Mouse (Mus musculus) CH12.LX (cell line): Measurements from ENCODE around the gene Syde1.

Experiments used
- CHD2 ChIP-seq: IDR thresholded peaks from 2 replicates; pipeline ENCODE4 v1.6.1; 2011; ENCODE audit warnings: low read length, improper control_type of control experiment
- CTCF ChIP-seq, 2 experiments: IDR thresholded peaks in 1 of 2; conservative IDR thresholded peaks in 1 of 2; 2 replicates each; pipeline ENCODE4 v1.5.1; 2011 to 2012; ENCODE audit warnings: low read depth in 2 of 2, low read length in 2 of 2, improper control_type of control experiment in 1 of 2, inconsistent platforms in 1 of 2, mild to moderate bottlenecking in 1 of 2, moderate library complexity in 1 of 2
- ETS1 ChIP-seq: conservative IDR thresholded peaks from 2 replicates; pipeline ENCODE4 v1.6.1; 2012; ENCODE audit warnings: low read depth, mild to moderate bottlenecking, inconsistent platforms, low read length, improper control_type of control experiment, moderate library complexity
- HCFC1 ChIP-seq: IDR thresholded peaks from 2 replicates; pipeline ENCODE4 v1.6.1; 2012; ENCODE audit warnings: low read depth, mild to moderate bottlenecking, inconsistent platforms, low read length, improper control_type of control experiment
- MAX ChIP-seq: IDR thresholded peaks from 2 replicates; pipeline ENCODE4 v1.6.1; 2011; ENCODE audit warnings: low read length, improper control_type of control experiment
- MXI1 ChIP-seq: IDR thresholded peaks from 2 replicates; pipeline ENCODE4 v1.6.1; 2011; ENCODE audit warnings: mild to moderate bottlenecking, low read depth, low read length, improper control_type of control experiment
- POLR2A ChIP-seq: IDR thresholded peaks from 2 replicates; pipeline ENCODE4 v1.6.1; 2011; ENCODE audit warnings: low read depth, mild to moderate bottlenecking, improper control_type of control experiment, low read length
- RAD21 ChIP-seq: IDR thresholded peaks from 2 replicates; pipeline ENCODE4 v1.6.1; 2011; ENCODE audit warnings: low read depth, mild to moderate bottlenecking, low read length, improper control_type of control experiment, moderate library complexity
- ZC3H11A ChIP-seq: IDR thresholded peaks from 2 replicates; pipeline ENCODE4 v1.6.1; 2012; ENCODE audit warnings: low read depth, mild to moderate bottlenecking, inconsistent platforms, low read length, improper control_type of control experiment
- ZNF384 ChIP-seq: IDR thresholded peaks from 2 replicates; pipeline ENCODE4 v1.6.1; 2012; ENCODE audit warnings: low read depth, low read length, improper control_type of control experiment, inconsistent platforms

DNA sequence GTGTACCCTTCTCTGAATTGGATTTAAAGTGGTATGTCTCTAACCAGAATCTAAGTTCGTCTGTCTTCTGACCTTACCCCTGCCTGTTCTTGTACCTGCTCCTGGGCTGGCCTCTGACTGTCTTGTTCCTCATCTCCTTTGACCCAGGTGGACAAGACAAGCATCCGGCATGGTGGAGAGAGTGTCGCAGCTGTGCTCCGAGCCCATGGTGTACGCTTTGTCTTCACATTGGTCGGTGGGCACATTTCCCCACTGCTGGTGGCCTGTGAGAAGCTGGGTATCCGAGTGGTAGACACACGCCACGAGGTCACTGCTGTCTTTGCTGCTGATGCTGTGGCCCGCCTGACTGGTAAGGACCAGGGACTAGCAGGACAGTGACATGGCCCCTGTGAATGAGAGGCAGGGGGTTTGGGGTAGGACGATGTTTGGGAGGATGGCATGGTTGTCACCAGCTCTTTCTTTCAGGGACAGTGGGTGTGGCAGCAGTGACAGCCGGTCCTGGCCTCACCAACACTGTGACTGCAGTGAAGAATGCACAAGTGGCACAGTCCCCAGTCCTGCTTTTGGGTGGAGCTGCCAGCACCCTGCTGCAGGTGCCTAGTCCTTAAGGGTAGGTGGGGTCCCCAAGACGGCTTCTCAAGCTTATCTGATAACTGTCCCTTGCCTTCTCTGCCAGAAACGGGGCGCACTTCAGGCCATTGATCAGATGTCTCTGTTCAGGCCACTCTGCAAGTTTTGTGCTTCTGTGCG lies 15.2 kb downstream of the Syde1 start:
- no peak for TF ChIP-seq CHD2
- no peak for TF ChIP-seq ZNF384
- TF ChIP-seq MAX, result no peak
- TF ChIP-seq MXI1, result no peak
- no peak for TF ChIP-seq POLR2A
- TF ChIP-seq CTCF (conservative IDR thresholded peaks at IDR 0.05 in 1 of 2, IDR thresholded peaks at IDR 0.05 in 1 of 2; ENCODE audit: low read depth in 2 of 2, low read length in 2 of 2), result no peak
- TF ChIP-seq ETS1, result no peak
- TF ChIP-seq HCFC1, result no peak
- no peak for TF ChIP-seq ZC3H11A
- TF ChIP-seq RAD21, result no peak
